Mouse (Mus musculus) c-Kit-positive CD71-negative TER-119-negative erythroid progenitor cells, embryonic 14.5 days (primary cell): ENCODE results near the gene Cab39l.

Experiments
- DNase-seq: peaks from one replicate; pipeline ENCODE4 v3.0.0-alpha.2; 2013; ENCODE audit warnings: low read depth

Gene Cab39l

DNA sequence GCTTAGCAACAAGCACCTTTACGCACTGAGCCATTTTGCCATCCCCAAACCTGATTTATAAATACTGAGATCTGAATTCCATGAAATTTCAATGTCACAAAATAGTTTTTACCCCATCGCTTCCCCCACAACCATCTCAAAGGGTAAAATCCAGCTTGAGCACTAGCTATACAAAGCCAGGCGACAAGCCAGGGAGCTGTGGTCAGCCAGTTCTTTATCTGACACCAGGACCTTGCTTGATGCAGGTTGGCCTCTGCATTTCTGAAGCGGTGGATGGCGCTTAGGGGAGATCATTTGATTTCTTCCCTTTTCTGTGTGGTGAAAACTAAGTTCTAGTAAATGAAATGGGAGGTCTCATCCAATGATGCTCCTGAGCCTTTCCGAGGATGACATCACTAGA is 191.3 kb downstream of the Cab39l start:
- DNase-seq = no peak

DNA sequence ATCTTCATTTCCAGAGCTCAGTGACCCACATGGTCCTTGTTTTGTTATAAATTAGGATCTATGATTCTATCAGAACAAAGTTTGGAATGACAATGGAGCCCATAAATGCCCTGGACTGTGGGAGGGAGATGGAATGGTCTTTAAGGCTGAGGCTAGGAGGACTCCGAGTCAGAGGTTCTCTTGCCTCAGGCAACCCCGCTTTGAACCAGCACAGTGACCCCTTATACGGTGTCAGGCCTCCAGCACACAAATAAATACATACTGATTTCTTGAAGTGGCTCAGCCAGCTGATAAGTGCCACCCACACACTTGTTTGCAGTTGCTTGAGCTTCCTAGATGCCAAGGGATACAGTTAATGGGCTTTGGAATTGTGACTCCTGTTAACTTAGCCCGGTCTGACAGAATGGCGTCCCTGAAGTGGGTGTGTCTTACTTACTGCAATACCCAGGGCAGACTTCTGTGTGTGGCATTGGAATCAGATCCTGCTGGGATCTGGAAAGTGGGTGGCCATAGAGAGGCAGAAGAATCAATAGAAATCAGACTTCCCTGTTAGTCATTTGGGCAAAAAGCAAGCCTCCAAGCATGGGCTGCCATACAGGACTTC is 192.6 kb downstream of the Cab39l start:
- no peak for DNase-seq

DNA sequence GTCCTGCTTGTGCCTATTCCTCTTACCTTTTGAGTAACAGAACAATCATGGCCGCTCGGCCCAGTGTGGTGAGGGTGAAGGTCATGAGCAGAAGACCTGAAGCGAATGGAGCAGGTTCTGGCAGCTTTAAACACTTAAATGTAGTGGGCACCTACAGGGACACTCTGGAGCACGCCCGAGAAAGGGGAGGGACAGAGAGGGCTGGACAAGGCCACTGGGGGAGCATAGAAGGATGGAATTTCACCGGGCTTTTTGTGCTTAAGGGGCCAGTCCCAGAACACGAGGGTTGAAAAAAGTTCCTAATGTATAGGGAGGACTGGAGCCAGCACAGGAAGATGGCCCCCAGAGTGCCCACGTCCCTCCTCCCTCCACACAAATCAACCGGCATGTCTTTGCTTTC is 193.2 kb downstream of the Cab39l start:
- no peak for DNase-seq
